Mouse (Mus musculus) bone marrow macrophage, adult 2 months (primary cell): ENCODE results near the gene Shtn1.

Source experiments
- CTCF ChIP-seq: IDR thresholded peaks from 2 replicates; pipeline ENCODE4 v1.5.1; 2012; ENCODE audit warnings: low read depth, mild to moderate bottlenecking, low read length, moderate library complexity
- POLR2A ChIP-seq: IDR thresholded peaks from 2 replicates; pipeline ENCODE4 v1.6.1; 2012; ENCODE audit warnings: mild to moderate bottlenecking, low read depth, low read length, borderline replicate concordance

- TF ChIP-seq CTCF (no peak), POLR2A (no peak)
These were observed 54.3 kb downstream of the Shtn1 start for GRCm38 (mm10) chr19:59021644-59022043.
